Mouse (Mus musculus) ovary, postnatal 10 days (tissue): ENCODE data around the gene Acsl1.

ENCODE experiments used
- DNase-seq: peaks from one replicate; pipeline ENCODE4 v3.0.0; 2022; ENCODE audit warnings: low spot score

Acsl1 gene

DNA sequence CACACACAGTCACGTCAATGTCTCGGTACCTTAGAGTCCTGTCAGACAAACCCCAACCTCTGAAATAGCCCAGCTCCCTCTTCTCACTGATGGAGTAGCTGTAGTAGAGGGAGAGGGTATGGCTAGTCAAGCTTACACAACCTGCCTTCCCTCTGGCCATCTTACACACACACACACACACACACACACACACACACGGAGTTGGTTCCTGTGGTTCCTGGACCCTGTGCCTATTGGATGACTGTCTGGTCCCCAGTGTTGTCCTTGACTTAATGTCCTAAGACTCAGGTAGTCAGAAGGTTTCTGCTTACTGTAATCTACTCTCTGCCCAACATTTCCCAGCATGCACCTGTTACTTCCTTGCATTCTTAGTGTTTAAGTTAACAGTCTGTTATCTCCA is 5.1 kb downstream of the Acsl1 start:
- DNase-seq = no peak

DNA sequence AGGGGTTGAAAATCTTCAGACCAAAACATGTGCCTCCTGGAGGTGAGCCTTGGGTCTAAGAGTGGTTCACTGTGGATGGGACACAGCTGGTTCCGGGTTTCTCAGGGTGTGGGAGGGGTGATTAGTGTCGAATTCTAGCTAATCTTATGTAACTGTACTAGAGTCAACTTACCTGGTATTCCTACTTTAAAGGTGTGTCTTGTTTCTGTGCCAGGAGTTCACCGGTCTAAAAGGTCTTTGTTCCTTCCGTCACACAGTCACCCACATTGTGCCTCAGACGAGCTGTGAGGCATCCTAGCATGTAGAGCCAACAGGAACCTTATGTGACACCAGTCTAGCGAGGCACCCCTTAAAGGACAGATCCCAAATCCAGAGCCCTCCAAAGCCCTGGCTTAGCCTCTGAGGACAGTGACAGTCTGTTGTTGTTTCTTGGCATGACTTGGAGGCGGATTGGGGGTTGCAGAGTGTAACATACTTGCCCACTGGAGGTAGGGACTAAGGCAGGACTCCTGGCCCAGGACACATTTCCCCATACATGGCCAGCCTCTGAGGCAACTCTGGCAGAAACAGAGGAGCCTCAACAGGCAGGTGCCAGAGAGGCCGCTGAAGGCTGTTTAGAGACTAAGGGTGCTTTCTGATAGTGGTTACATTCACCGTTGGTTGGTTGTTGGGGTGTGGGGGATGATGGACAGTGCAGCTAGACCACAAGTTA is 7.1 kb downstream of the Acsl1 start:
- DNase-seq = no peak

GRCm38 (mm10) chr8:46478783-46479182 is 7.9 kb downstream of the Acsl1 start:
- DNase-seq = no peak

- DNase-seq = no peak
These were observed 9.1 kb downstream of the Acsl1 start for GRCm38 (mm10) chr8:46479794-46480532.

- DNase-seq = no peak
These were observed 9.7 kb downstream of the Acsl1 start for GRCm38 (mm10) chr8:46480533-46480900.

- DNase-seq = no peak
These were observed 11.9 kb downstream of the Acsl1 start for GRCm38 (mm10) chr8:46482771-46483170.

GRCm38 (mm10) chr8:46483247-46483646 is 12.4 kb downstream of the Acsl1 start:
- DNase-seq = no peak

DNA sequence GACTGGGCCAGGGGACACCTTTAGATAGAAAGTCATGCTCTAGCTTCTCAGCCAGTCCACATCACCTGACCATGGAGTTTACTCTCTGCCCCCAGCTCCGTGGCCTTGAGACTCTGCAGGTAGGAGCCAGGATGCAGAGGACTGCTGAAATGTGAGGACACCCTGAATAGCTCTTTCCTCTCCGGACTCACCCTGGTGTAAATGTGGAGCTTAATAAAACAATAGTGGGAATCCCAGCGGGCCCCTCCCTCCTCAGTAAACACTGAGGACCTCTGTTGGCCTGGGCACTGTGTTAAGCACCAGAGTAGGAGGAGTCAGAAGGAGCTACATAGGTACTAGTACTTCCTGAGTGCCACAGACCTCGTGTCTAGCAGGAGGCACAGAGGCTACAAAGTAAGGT is 13.2 kb downstream of the Acsl1 start:
- DNase-seq = no peak

GRCm38 (mm10) chr8:46484931-46485463 is 14.2 kb downstream of the Acsl1 start:
- DNase-seq = no peak

- no peak for DNase-seq
These were observed 17.3 kb downstream of the Acsl1 start for GRCm38 (mm10) chr8:46488085-46488561.

DNA sequence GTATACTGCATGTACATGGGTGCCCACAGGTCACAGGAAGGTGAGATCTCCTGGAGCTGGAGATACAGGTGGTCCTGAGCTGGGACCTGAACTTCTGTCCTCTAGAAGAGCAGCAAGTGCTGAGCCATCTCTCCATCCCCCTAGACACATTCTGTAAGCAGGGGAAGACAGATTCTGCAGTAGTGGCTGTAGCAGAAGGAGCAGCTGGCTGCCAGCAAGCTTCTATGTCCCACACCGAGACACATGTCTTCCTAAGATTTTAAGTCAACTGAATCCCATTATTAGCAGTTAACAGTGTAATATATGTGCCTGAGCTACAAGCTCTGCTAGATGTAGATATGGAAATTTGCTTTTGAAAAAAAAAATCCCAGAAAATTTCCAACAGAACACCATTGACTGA is 18.4 kb downstream of the Acsl1 start:
- DNase-seq = no peak

GRCm38 (mm10) chr8:46490250-46490649 is 19.4 kb downstream of the Acsl1 start:
- no peak for DNase-seq

- DNase-seq = no peak
These were observed 20.0 kb downstream of the Acsl1 start for GRCm38 (mm10) chr8:46490821-46491220.

DNA sequence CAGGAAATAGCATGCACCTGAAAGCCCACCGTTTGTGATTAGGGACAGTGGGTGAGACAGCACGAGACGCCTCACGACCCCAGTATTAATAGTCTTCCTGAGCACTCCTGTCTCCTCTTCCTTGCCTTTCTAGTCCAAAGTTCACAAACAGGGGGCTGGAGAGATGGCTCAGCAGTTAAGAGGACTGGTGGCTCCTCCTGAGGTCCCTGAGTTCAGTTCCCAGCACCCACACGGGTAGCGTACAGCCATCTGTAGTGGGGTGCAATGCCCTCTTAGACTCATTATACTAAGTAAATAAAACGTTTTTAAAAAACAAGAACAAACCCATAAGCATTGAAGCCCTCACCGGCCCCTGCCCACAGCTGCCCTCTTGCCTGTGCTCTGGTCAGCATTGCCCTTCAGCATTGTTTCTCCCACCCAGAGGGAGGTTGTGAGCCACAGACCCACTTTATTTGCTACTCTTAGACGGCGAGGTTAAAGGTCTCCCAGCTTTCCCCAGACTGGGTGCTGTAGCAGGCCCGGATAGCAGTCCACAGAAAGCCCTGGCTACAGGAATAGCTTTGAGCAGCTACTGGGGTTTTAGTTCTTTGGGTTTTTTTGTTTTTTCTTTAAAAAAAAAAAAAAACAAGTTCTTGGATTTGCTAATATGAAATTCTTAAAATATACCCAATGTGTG is 22.8 kb downstream of the Acsl1 start:
- DNase-seq = no peak

DNA sequence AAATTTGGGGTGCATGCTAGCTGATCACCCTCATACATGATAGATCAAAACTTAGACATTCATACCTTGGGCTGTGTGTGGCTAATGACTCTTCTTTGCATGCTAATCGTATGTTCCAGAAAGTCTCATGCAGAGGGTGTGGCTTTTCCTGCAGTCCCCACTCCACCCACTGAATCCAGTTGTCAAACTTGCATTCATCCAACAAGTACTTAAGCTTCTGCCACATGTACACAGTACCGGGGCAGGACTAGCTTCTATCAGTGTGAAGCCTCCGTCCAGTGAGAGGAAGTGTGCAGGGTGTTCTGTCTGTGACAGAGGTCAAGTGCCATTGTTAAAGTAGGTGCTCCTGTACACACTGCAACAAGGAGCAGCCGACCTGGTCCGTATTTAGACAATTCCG is 26.0 kb downstream of the Acsl1 start:
- DNase-seq = no peak

- DNase-seq = no peak
These were observed 26.6 kb downstream of the Acsl1 start for GRCm38 (mm10) chr8:46497314-46498011.

DNA sequence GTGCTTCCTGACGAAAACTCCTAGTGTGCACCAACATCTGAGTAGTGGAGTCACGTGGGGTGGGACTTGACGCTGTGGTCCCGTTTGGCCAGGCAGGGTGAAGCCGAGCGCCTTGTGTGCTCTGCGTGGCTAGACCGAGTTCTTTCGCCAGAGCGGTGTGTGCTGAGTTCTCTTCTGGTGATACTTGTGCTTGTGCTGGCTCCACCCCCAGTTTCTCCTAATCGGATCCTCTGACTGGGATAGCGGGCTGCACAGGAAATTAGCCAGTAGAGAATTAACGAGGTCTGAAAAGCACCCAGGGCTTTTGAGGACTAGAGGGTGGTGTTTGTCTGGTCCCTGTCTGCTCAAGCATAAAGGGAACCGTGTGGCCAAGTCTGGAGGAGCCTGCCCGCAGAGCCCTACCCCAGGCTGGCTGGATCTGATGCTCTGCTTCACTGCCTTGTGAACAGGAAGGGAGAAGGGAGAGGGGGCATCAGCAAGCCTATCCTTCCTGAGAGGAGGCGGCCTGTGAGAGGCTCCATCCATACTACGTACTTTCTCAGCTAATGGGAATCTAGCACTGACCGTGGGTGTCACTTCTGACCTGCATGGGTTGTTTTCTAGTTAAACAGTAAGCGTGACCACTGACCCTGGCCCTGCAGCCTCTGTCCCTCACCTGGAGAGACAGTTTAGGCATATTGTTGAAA is 28.7 kb downstream of the Acsl1 start:
- DNase-seq = no peak

- no peak for DNase-seq
These were observed 31.7 kb downstream of the Acsl1 start for GRCm38 (mm10) chr8:46502333-46503071.

DNA sequence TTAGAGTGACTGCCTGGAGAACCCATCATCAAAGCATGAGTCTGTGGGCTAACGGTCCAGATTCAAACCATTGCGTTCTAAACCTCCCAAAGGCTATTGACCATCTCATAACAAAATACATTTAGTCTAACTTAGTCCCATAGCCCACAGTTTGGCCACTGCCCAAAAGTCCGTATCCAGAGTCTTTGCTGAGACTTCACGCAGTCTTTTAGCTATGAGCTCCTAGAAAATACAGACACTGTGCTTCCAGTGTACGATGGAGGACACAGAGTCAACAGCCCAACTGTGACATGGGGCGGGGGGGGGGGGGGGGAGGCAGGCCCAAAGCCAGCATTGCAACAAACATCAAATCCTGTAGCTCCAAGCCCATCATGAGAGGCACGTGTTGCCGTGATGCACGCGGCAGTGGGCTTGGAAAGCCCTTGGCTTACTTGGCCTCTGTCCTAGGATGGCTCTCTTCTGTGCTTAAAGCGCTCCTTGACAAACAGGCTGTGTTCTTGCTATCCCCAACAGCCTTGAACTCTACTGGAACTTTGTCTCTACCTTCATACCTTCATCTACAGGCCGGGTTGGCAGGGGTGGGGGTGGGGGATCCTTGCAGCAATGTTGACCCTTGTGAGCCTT is 32.3 kb downstream of the Acsl1 start:
- no peak for DNase-seq

- no peak for DNase-seq
These were observed 33.4 kb downstream of the Acsl1 start for GRCm38 (mm10) chr8:46504196-46504595.
